Mouse (Mus musculus) megakaryocyte, embryonic 14.5 days (primary cell): ENCODE measurements at regions not wholly inside any gene's neighbourhood (a gene's known extent, or its start where the extent isn't known, plus 50 kb on each side); places are given as distances from the start of the nearest gene placed in this dataset.
"Not testable (repeated sequence)": the region's sequence is repeated elsewhere in the genome, so short reads cannot be mapped to it uniquely, and the experiment has no call there.

Experiments
- H3K27me3 ChIP-seq: replicated peaks from 2 replicates; pipeline ENCODE3; 2012; ENCODE audit warnings: inconsistent platforms
- H3K36me3 ChIP-seq: replicated peaks from 2 replicates; pipeline ENCODE3; 2012; ENCODE audit warnings: low read length, inconsistent platforms, mixed read lengths
- H3K4me1 ChIP-seq: 2 replicates; pipeline ENCODE4 v1.6.1; 2012; ENCODE audit warnings: inconsistent platforms
- H3K4me3 ChIP-seq: replicated peaks from 2 replicates; pipeline ENCODE3; 2012; ENCODE audit warnings: moderate library complexity, mild to moderate bottlenecking, inconsistent platforms
- H3K9me3 ChIP-seq: 2 replicates; pipeline ENCODE4 v1.6.1; 2012; ENCODE audit warnings: inconsistent platforms
- FLI1 ChIP-seq: IDR thresholded peaks from 2 replicates; pipeline ENCODE4 v1.6.1; 2012; ENCODE audit warnings: low read length, inconsistent platforms, mixed read lengths
- GATA1 ChIP-seq: IDR thresholded peaks from 3 replicates; pipeline ENCODE4 v1.6.1; 2012; ENCODE audit warnings: mixed read lengths, low read length, inconsistent platforms, borderline replicate concordance

DNA sequence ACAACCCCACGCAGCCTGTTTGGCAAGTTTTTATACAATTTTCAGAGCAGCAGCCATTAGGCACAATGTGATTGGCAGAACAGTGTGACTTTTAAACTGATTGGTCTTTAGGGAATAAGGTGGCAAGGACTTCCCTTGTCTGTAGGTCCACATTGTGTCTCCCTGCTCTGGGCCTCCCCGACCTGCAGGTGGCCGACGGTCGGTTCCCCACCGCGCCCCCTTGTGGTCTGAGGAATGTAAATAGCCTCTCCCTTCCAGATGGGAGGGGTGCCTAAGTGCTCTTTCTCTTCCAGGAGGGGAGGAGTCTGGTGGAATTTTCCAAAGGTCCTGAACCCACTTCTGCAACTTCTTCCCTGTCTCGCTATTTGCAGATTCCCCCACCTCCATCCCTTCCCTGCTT, 52.5 kb upstream of the Prr5 start:
- peaks cover 88% of the 10 kb centered on the region for H3K27me3 ChIP-seq
- not testable (repeated sequence) for H3K4me1 ChIP-seq, H3K9me3 ChIP-seq, H3K36me3 ChIP-seq, H3K4me3 ChIP-seq

GRCm38 (mm10) chr15:84613536-84614527, 55.6 kb upstream of the Prr5 start:
- Histone ChIP-seq H3K9me3 (no peaks in the 10 kb centered on the region), H3K27me3 (peaks cover 91% of the 10 kb centered on the region), H3K4me3 (no peak overlapping the region), H3K4me1 (peaks cover 7% of the 10 kb centered on the region; the same call in 1 of the 2 replicates), H3K36me3 (no peaks in the 10 kb centered on the region)
- TF ChIP-seq GATA1 (no peak), FLI1 (no peak)

- TF ChIP-seq GATA1 (no peak), FLI1 (no peak)
- Histone ChIP-seq H3K27me3 (peaks cover 86% of the 10 kb centered on the region), H3K4me3 (no peak overlapping the region), H3K4me1 (peaks cover 7% of the 10 kb centered on the region; the same call in 1 of the 2 replicates), H3K36me3 (no peaks in the 10 kb centered on the region), H3K9me3 (no peaks in the 10 kb centered on the region)
These were observed 55.3 kb upstream of the Rtl6 start for GRCm38 (mm10) chr15:84612961-84613360.

GRCm38 (mm10) chr15:84609825-84610442, 52.3 kb upstream of the Rtl6 start:
- Histone ChIP-seq H3K4me3 (no peak overlapping the region), H3K4me1 (peaks cover 7% of the 10 kb centered on the region; the same call in 1 of the 2 replicates), H3K9me3 (peaks cover 4% of the 10 kb centered on the region; the same call in 1 of the 2 replicates), H3K27me3 (peaks cover 68% of the 10 kb centered on the region), H3K36me3 (no peaks in the 10 kb centered on the region)
- TF ChIP-seq FLI1 (no peak), GATA1 (no peak)

- Histone ChIP-seq H3K36me3 (no peaks in the 10 kb centered on the region), H3K27me3 (peaks cover 63% of the 10 kb centered on the region), H3K4me1 (peaks cover 5% of the 10 kb centered on the region; the same call in 1 of the 2 replicates), H3K9me3 (peaks cover 4% of the 10 kb centered on the region; the same call in 1 of the 2 replicates), H3K4me3 (no peak overlapping the region)
- no peak for TF ChIP-seq FLI1
- no peak for TF ChIP-seq GATA1
These were observed 51.4 kb upstream of the Rtl6 start for GRCm38 (mm10) chr15:84609063-84609462.
